Mouse (Mus musculus): ENCODE measurements around the gene Lrrc61. TPM values are rescaled to one million over a fixed set of nuclear protein-coding genes. Genes with fewer than 3 reads are reported as not detected.
A peak's percentile ranks its signal among the peaks of the same experiment; 100 is the strongest.

The Lrrc61 gene
- polyA plus RNA-seq, 1 experiment from 2014 or later, result 7.8 TPM

DNA sequence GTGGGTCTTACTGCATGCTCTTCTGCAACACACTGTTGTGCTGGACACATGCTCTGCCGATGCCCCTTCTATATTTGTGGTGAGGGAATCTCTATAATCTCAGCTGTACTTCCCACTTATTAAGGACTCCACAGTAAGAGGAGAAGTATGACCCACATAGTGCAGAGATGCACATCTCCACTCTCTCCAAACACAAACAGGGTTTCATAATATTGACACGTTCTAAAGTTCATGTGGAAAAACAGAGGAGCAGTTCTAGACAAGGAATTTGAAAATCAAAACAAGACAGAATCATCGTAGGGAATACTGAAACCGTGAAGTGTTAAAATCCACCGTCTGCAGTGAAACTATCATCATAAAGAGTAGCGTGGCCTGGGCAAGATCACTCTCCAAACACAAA is 37.3 kb downstream of the Lrrc61 start:
- H3K27ac ChIP-seq (ENCODE audit: low read depth), result no peak overlapping the region
- no peak for DNase-seq
- H3K9me3 ChIP-seq (ENCODE audit: low read depth, low read length), result peaks cover 10% of the 10 kb centered on the region
- no peak overlapping the region for H3K4me2 ChIP-seq
- H3K27me3 ChIP-seq (ENCODE audit: insufficient read depth, low read length), result no peaks in the 10 kb centered on the region
- TF ChIP-seq CTCF (IDR thresholded peaks at IDR 0.05; ENCODE audit: low read depth), result no peak
- no peak for ATAC-seq (ENCODE audit: insufficient read depth)
- H3K4me3 ChIP-seq (ENCODE audit: low read depth, low read length), result no peak overlapping the region
- peaks cover 17% of the 10 kb centered on the region for H3K36me3 ChIP-seq (ENCODE audit: insufficient read depth)
- H3K9ac ChIP-seq, result no peak overlapping the region
- 87% methylated on average over 6 of the region's 6 CpGs for WGBS
- peaks cover 10% of the 10 kb centered on the region; the same call in 1 of the 2 replicates for H3K4me1 ChIP-seq (ENCODE audit: insufficient read depth)

DNA sequence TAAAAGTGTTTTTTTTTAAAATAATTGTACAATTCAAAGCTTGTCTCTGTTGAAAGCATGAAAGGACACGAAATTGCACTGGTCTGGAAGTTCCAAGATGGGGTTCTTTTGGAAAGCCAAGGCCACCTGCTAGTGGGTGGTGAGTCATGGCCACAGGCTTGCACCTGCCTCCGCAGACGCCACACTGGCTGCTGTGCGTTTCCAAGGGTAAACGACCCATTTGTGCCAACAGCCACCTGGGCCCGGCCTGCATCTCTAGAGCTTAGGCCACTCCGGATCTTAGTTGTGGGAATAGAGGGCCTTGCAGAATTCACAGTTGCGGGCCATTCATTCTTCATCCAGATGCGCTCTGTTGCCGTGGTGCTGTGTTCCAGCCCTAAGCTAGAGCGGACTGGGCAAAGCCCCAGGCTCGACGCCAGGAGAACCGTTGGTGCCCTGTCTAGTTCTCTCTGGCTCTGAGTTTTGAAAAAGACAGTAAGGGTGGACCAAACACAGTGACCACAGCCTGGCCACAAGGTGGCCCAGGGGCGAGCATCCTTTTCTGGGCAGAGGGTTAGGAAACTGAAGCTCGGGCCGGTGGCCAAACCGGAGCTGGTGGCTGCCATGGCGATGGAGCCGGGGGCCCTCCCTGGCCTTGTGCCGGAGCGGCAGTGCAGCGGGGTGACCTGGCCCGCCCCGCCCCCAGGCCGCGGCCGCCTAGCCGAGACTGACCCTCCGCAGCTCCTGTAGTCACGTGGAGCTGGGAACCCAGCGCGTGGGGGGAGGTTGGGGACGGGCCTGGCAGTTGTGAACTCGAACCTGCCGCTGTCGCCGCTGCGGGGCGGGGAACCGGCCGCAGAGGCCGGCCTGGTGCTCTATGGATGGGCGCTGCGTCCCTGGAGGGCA is 38.8 kb downstream of the Lrrc61 start, which contains the start of the genes Repin1 and Gm44965:
TSS of gene Repin1 (plus strand) at position 726 of the 885 bp plus-strand sequence.
TSS of gene Gm44965 (plus strand) at position 784 of the 885 bp plus-strand sequence.
- Histone ChIP-seq H3K9ac (peak within 1 kb of the TSS; percentile 84), H3K27me3 (ENCODE audit: insufficient read depth, low read length) (no peaks in the 10 kb centered on the region), H3K4me1 (ENCODE audit: insufficient read depth) (peaks cover 10% of the 10 kb centered on the region; the same call in 1 of the 2 replicates), H3K9me3 (ENCODE audit: low read depth, low read length) (peaks cover 24% of the 10 kb centered on the region), H3K4me3 (ENCODE audit: low read depth, low read length) (peak within 1 kb of the TSS; percentile 83), H3K4me2 (peak within 1 kb of the TSS; percentile 76), H3K27ac (ENCODE audit: low read depth) (peak within 1 kb of the TSS; percentile 85), H3K36me3 (ENCODE audit: insufficient read depth) (peaks cover 33% of the 10 kb centered on the region)
- 5% methylated on average over 45 of the region's 45 CpGs for WGBS
- peak; percentile 91 for DNase-seq
- TF ChIP-seq CTCF (IDR thresholded peaks at IDR 0.05; ENCODE audit: low read depth), result peak; percentile 55
- peak; percentile 90 for ATAC-seq (ENCODE audit: insufficient read depth)

DNA sequence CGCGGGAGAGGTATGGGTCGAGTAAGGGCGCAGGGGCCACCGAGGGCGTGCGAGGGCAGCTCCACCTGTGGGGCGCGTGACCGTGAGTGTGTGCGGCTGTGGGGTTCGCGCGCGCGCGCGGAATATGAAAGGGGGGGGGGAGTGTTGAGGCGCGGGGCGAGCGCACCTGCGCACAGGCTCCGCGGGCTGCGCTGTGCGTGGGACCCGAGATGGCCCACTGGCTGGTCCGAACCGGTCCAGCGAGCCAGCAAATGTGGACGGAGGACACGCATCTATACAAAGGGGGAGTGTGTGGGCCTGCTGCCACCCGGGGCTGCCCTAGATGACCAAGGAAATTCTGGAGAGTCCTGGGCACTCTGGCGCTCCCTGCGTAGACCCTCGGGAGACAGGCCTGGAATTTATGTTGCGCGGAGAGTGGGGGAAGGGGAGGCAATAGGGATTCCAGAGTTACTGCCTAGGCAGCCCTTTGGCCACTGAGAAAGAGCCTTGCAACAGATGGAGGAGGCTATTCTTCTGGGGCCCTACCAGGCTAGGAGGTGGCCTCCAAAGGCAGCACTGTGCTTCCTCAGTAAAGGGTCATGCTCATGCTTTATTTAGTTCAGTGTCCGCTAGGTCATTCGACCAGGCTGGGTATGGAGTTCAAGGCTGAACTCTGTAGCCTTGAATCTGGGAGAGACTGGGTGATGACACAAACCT is 39.6 kb downstream of the Lrrc61 start:
- Histone ChIP-seq H3K4me1 (ENCODE audit: insufficient read depth) (peaks cover 10% of the 10 kb centered on the region; the same call in 1 of the 2 replicates), H3K27me3 (ENCODE audit: insufficient read depth, low read length) (no peaks in the 10 kb centered on the region), H3K9ac (peak overlapping the region; percentile 84), H3K27ac (ENCODE audit: low read depth) (peak overlapping the region; percentile 85), H3K4me2 (peak overlapping the region; percentile 76), H3K36me3 (ENCODE audit: insufficient read depth) (peaks cover 40% of the 10 kb centered on the region), H3K4me3 (ENCODE audit: low read depth, low read length) (peak overlapping the region; percentile 83), H3K9me3 (ENCODE audit: low read depth, low read length) (peaks cover 24% of the 10 kb centered on the region)
- DNase-seq, result peak; percentile 70
- WGBS, result 2% methylated on average over 41 of the region's 41 CpGs
- peak; percentile 53 for ATAC-seq (ENCODE audit: insufficient read depth)
- TF ChIP-seq CTCF (IDR thresholded peaks at IDR 0.05; ENCODE audit: low read depth), result no peak

DNA sequence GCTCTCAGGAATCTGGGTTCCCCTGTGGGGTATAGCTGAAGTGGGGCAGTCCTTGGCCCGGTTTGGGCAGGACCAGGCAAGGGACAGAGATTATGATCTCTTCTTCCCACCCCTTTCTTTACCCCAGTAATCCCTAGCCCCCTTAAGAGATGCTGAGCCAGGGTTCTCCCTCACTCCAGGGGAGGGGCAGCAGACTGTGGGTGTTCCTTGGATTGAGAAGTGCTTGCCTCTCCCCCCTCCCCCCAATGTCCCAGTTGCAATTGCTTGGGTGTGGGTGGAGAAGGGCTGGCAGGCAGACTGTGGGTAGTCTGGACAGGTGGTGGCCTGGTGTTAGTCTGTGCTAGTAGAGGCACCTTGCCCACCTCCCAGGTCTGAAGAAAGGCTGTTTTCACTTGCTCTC is 40.7 kb downstream of the Lrrc61 start:
- peaks cover 51% of the 10 kb centered on the region for H3K36me3 ChIP-seq (ENCODE audit: insufficient read depth)
- H3K9ac ChIP-seq, result no peak overlapping the region
- peak overlapping the region; percentile 76 for H3K4me2 ChIP-seq
- H3K4me1 ChIP-seq (ENCODE audit: insufficient read depth), result peaks cover 10% of the 10 kb centered on the region; the same call in 1 of the 2 replicates
- DNase-seq (no peak), ATAC-seq (ENCODE audit: insufficient read depth) (no peak)
- no peak for TF ChIP-seq CTCF (IDR thresholded peaks at IDR 0.05; ENCODE audit: low read depth)
- WGBS, result 46% methylated on average over 1 of the region's 1 CpGs
- no peak overlapping the region for H3K27ac ChIP-seq (ENCODE audit: low read depth)
- no peaks in the 10 kb centered on the region for H3K27me3 ChIP-seq (ENCODE audit: insufficient read depth, low read length)
- H3K4me3 ChIP-seq (ENCODE audit: low read depth, low read length), result peak overlapping the region; percentile 83; the same call in 1 of the 2 replicates
- peaks cover 24% of the 10 kb centered on the region for H3K9me3 ChIP-seq (ENCODE audit: low read depth, low read length)

DNA sequence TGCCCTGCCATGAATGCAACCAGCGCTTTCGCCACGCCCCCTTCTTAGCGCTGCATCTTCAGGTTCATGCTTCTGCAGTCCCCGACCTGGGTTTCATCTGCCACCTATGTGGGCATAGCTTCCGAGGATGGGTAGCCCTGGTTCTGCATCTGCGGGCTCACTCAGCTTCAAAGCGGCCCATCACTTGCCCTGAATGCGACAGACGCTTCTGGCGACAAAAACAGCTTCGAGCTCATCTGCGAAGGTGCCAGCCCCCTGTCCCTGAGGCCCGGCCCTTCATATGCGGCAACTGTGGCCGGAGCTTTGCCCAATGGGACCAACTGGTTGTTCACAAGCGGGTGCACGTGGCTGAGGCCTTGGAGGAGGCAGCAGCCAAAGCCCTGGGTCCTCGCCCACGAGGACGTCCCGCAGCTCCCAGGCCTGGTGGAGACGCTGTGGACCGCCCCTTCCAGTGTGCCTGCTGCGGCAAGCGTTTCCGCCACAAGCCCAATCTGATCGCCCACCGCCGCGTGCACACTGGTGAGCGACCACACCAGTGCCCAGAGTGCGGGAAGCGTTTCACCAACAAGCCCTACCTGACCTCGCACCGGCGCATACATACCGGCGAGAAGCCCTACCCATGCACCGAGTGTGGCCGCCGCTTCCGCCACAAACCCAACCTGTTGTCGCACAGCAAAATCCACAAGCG is 42.1 kb downstream of the Lrrc61 start:
- 94% methylated on average over 45 of the region's 45 CpGs for WGBS
- H3K27me3 ChIP-seq (ENCODE audit: insufficient read depth, low read length), result no peaks in the 10 kb centered on the region
- no peak overlapping the region for H3K27ac ChIP-seq (ENCODE audit: low read depth)
- peaks cover 24% of the 10 kb centered on the region for H3K9me3 ChIP-seq (ENCODE audit: low read depth, low read length)
- peaks cover 51% of the 10 kb centered on the region for H3K36me3 ChIP-seq (ENCODE audit: insufficient read depth)
- no peak for TF ChIP-seq CTCF (IDR thresholded peaks at IDR 0.05; ENCODE audit: low read depth)
- DNase-seq (no peak), ATAC-seq (ENCODE audit: insufficient read depth) (no peak)
- no peak overlapping the region for H3K4me2 ChIP-seq
- H3K9ac ChIP-seq, result no peak overlapping the region
- no peak overlapping the region for H3K4me3 ChIP-seq (ENCODE audit: low read depth, low read length)
- H3K4me1 ChIP-seq (ENCODE audit: insufficient read depth), result peaks cover 10% of the 10 kb centered on the region; the same call in 1 of the 2 replicates

DNA sequence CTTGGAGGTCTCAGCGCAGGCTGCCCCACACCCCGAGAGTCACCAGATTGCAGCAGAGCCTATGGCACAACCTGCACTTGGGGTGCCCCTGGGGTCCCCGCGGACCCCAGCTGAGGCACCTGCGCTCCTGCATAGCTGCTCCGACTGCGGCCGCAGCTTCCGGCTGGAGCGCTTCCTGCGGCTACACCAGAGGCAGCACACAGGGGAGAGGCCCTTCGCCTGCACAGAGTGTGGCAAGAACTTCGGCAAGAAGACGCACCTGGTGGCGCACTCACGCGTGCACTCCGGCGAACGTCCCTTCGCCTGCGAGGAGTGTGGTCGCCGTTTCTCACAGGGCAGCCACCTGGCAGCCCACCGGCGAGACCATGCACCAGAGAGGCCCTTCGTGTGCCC is 42.6 kb downstream of the Lrrc61 start:
- TF ChIP-seq CTCF (IDR thresholded peaks at IDR 0.05; ENCODE audit: low read depth), result no peak
- no peak overlapping the region for H3K4me3 ChIP-seq (ENCODE audit: low read depth, low read length)
- peaks cover 24% of the 10 kb centered on the region for H3K9me3 ChIP-seq (ENCODE audit: low read depth, low read length)
- no peak overlapping the region for H3K27ac ChIP-seq (ENCODE audit: low read depth)
- peaks cover 10% of the 10 kb centered on the region; the same call in 1 of the 2 replicates for H3K4me1 ChIP-seq (ENCODE audit: insufficient read depth)
- H3K36me3 ChIP-seq (ENCODE audit: insufficient read depth), result peaks cover 51% of the 10 kb centered on the region
- ATAC-seq (ENCODE audit: insufficient read depth) (no peak), DNase-seq (no peak)
- H3K27me3 ChIP-seq (ENCODE audit: insufficient read depth, low read length), result no peaks in the 10 kb centered on the region
- no peak overlapping the region for H3K4me2 ChIP-seq
- 94% methylated on average over 27 of the region's 27 CpGs for WGBS
- no peak overlapping the region for H3K9ac ChIP-seq
